Mouse (Mus musculus) embryonic facial prominence, embryonic 15.5 days (tissue): ENCODE data around the gene Zkscan7. TPM values are rescaled to one million over a fixed set of nuclear protein-coding genes. Genes with fewer than 3 reads are reported as not detected.

Source experiments
- ATAC-seq: fragments of 200-750 bp; cut with Nextera tagmentation; 2 replicates; pipeline ENCODE4 v1.8.0; 2017; ENCODE audit warnings: low read depth, moderate TSS enrichment; ENCODE audit not compliant: insufficient number of reproducible peaks, low FRiP score, low TSS enrichment
- H3K27ac ChIP-seq: fragments of 300-500 bp; sonication (generic); replicated peaks from 2 replicates; pipeline ENCODE4 v1.5.1; 2015; ENCODE audit warnings: mild to moderate bottlenecking, inconsistent platforms
- H3K27me3 ChIP-seq: fragments of 300-500 bp; sonication (generic); 2 replicates; pipeline ENCODE4 v1.6.1; 2015; ENCODE audit warnings: inconsistent platforms
- H3K36me3 ChIP-seq: fragments of 300-500 bp; sonication (generic); 2 replicates; pipeline ENCODE4 v1.6.1; 2015; ENCODE audit warnings: mild to moderate bottlenecking, inconsistent platforms
- H3K4me1 ChIP-seq: fragments of 300-500 bp; sonication (generic); 2 replicates; pipeline ENCODE4 v1.6.1; 2015; ENCODE audit warnings: inconsistent platforms
- H3K4me2 ChIP-seq: fragments of 300-500 bp; sonication (generic); replicated peaks from 2 replicates; pipeline ENCODE4 v1.6.1; 2015; ENCODE audit warnings: mild to moderate bottlenecking, inconsistent platforms
- H3K4me3 ChIP-seq: fragments of 300-500 bp; sonication (generic); replicated peaks from 2 replicates; pipeline ENCODE4 v1.5.1; 2015; ENCODE audit warnings: mild to moderate bottlenecking, inconsistent platforms
- H3K9ac ChIP-seq: fragments of 300-500 bp; sonication (generic); 2 replicates; pipeline ENCODE4 v1.6.1; 2015; ENCODE audit warnings: inconsistent platforms
- H3K9me3 ChIP-seq: fragments of 300-500 bp; sonication (generic); replicated peaks from 2 replicates; pipeline ENCODE4 v1.6.1; 2016; ENCODE audit warnings: inconsistent platforms
- WGBS: fragments of 180-500 bp; shearing (Covaris S2); methylation state at CpG from one replicate; pipeline ENCODE4 v1.1.7; 2015; 5-methylcytosine and 5-hydroxymethylcytosine counted together
- polyA plus RNA-seq: library from polyadenylated mRNA; unstranded; fragments of >200 nt; fragmentation: Nextera tagmentation; extraction: Ambion mirVana; gene quantifications from 2 replicates; pipeline ENCODE4 v1.2.1, GENCODE M21; 2015

The Zkscan7 gene
- polyA plus RNA-seq, 1 experiment from 2014 or later = 6.5 TPM

- H3K4me2 ChIP-seq = peak overlapping the region; percentile 64
- no peaks in the 10 kb centered on the region for H3K9me3 ChIP-seq
- peak overlapping the region; percentile 52 for H3K4me3 ChIP-seq
- H3K9ac ChIP-seq = peak overlapping the region; percentile 39
- peaks cover 7% of the 10 kb centered on the region; the same call in 1 of the 2 replicates for H3K4me1 ChIP-seq
- WGBS = 10% methylated on average over 32 of the region's 32 CpGs
- no peak overlapping the region for H3K27ac ChIP-seq
- peak; percentile 79 for ATAC-seq
- no peaks in the 10 kb centered on the region for H3K27me3 ChIP-seq
- H3K36me3 ChIP-seq = no peaks in the 10 kb centered on the region
These were observed 17.4 kb downstream of the Zkscan7 start for GRCm38 (mm10) chr9:122902717-122903535.

GRCm38 (mm10) chr9:122922436-122922835 lies 37.0 kb downstream of the Zkscan7 start:
- H3K9me3 ChIP-seq = no peaks in the 10 kb centered on the region
- H3K4me1 ChIP-seq = 0 out of 2 replicates have a peak, but pooled peaks cover 4% of the 10 kb centered on the region
- WGBS = 23% methylated on average over 3 of the region's 3 CpGs
- H3K4me2 ChIP-seq = peak overlapping the region; percentile 67
- H3K36me3 ChIP-seq = peaks cover 27% of the 10 kb centered on the region
- peak overlapping the region; percentile 77 for H3K4me3 ChIP-seq
- ATAC-seq = no peak
- H3K9ac ChIP-seq = peak overlapping the region; percentile 81
- peaks cover 2% of the 10 kb centered on the region; the same call in 1 of the 2 replicates for H3K27me3 ChIP-seq
- H3K27ac ChIP-seq = no peak overlapping the region

- Histone ChIP-seq H3K9ac (peak within 1 kb of the TSS; percentile 81), H3K27ac (peak within 1 kb of the TSS; percentile 75), H3K4me2 (peak within 1 kb of the TSS; percentile 67), H3K36me3 (peaks cover 32% of the 10 kb centered on the region), H3K9me3 (no peaks in the 10 kb centered on the region), H3K4me1 (0 out of 2 replicates have a peak, but pooled peaks cover 4% of the 10 kb centered on the region), H3K27me3 (no peaks in the 10 kb centered on the region; the same call in 1 of the 2 replicates), H3K4me3 (peak within 1 kb of the TSS; percentile 77)
- ATAC-seq = peak; percentile 93
- WGBS = under 1% methylated on average over 43 of the region's 43 CpGs
These were observed 37.5 kb downstream of the Zkscan7 start, which contains the start of gene Zfp105 for GRCm38 (mm10) chr9:122922936-122923381. Zfp105 (plus strand) TSS chr9:122923072.

- ATAC-seq = no peak
- peaks cover 72% of the 10 kb centered on the region for H3K36me3 ChIP-seq
- H3K4me3 ChIP-seq = no peak overlapping the region
- H3K9ac ChIP-seq = no peak overlapping the region
- H3K4me1 ChIP-seq = 0 out of 2 replicates have a peak, but pooled peaks cover under 1% of the 10 kb centered on the region
- no peaks in the 10 kb centered on the region for H3K27me3 ChIP-seq
- H3K4me2 ChIP-seq = no peak overlapping the region
- 92% methylated on average over 3 of the region's 3 CpGs for WGBS
- no peak overlapping the region for H3K27ac ChIP-seq
- 0 out of 2 replicates have a peak, but pooled peaks cover 7% of the 10 kb centered on the region for H3K9me3 ChIP-seq
These were observed 43.4 kb downstream of the Zkscan7 start for GRCm38 (mm10) chr9:122928915-122929314.

Other genes starting within 250 kb of the Zkscan7 start
- not detected in 2 replicates for gene Topaz1, start 138.3 kb upstream of the Zkscan7 start, polyA plus RNA-seq
- 7.5 and 7.7 TPM in 2 replicates for gene Tcaim, start 80.1 kb upstream of the Zkscan7 start, polyA plus RNA-seq
- gene Gm35549, start 41.6 kb upstream of the Zkscan7 start, polyA plus RNA-seq = 0.85 and 1.1 TPM in 2 replicates
- 61.4 and 63.9 TPM in 2 replicates for gene Zfp445, start 19.7 kb upstream of the Zkscan7 start, polyA plus RNA-seq
- 17.5 and 18.4 TPM in 2 replicates for gene Zfp105, start 37.4 kb downstream of the Zkscan7 start, polyA plus RNA-seq
- gene 1110059G10Rik, start 65.3 kb downstream of the Zkscan7 start, polyA plus RNA-seq = 28.1 and 29.2 TPM in 2 replicates
- 39.1 and 40.0 TPM in 2 replicates for gene Kif15, start 65.4 kb downstream of the Zkscan7 start, polyA plus RNA-seq
- 26.0 and 27.3 TPM in 2 replicates for gene Tmem42, start 135.6 kb downstream of the Zkscan7 start, polyA plus RNA-seq
- gene Tgm4, start 149.0 kb downstream of the Zkscan7 start, polyA plus RNA-seq = 0.42 and 0.47 TPM in 2 replicates
- gene Zdhhc3, start 227.5 kb downstream of the Zkscan7 start, polyA plus RNA-seq = 74.8 and 78.9 TPM in 2 replicates
- 98.0 and 105 TPM in 2 replicates for gene Exosc7, start 227.5 kb downstream of the Zkscan7 start, polyA plus RNA-seq